Mouse (Mus musculus): ENCODE measurements around the gene Bcl2l10. TPM values are rescaled to one million over a fixed set of nuclear protein-coding genes. Genes with fewer than 3 reads are reported as not detected.
A peak's percentile ranks its signal among the peaks of the same experiment; 100 is the strongest.
"Not testable (repeated sequence)": the region's sequence is repeated elsewhere in the genome, so short reads cannot be mapped to it uniquely, and the experiment has no call there.

Gene Bcl2l10
- polyA plus RNA-seq, 1 experiment = 0.09 TPM

DNA sequence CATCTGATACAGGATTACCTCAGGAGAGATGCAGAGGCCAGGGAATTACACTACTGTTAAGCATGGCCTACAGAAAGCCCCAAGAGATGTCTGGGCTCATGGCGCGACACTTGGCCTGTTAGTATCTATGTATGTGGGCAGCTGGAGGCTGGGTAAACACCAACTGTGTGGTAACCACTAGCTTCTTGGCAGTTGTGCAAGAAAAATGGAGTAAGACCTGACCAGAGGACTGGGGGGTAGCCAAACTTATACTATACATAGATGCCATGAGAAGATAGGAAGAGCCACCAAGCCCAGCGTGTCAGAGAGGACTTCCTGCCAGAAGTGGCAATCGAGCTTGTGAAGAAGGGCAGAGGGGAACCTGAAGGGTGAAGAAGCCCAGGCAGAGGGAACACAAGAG lies 14.6 kb downstream of the Bcl2l10 start:
- no peak overlapping the region for H3K4me3 ChIP-seq (replicated peaks; ENCODE audit: extremely low read depth, low read depth, low read length)
- WGBS = 66% methylated on average over 4 of the region's 4 CpGs
- no peak for DNase-seq
- no peaks in the 10 kb centered on the region for H3K4me1 ChIP-seq (ENCODE audit: control insufficient read depth, insufficient read depth, low read length)
- TF ChIP-seq CTCF (IDR thresholded peaks at IDR 0.05; ENCODE audit: insufficient read depth, low read length) = no peak
- no peak for TF ChIP-seq POLR2A (IDR thresholded peaks at IDR 0.05; ENCODE audit: borderline replicate concordance, extremely low read depth, low read depth, low read length)

DNA sequence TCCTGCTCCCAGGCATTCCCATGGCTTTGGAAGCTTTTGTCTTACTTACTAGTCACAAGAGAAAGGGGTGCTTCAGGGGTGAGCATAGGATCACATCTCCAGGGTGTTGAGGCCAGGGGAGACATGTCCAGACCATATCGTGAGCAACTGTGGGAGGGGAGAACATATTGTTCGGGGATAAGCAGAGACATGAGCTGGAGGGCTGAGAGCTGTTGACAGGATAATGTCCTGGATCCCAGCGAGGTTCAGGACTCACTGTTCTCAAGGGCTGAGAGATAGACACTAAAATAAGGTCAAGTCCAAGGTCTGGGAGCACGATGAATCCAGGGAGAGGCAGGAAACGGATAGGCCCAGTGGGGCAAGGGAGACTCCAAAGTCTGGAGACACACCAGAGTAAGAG lies 15.4 kb downstream of the Bcl2l10 start:
- Histone ChIP-seq H3K4me1 (ENCODE audit: control insufficient read depth, insufficient read depth, low read length) (no peaks in the 10 kb centered on the region), H3K4me3 (replicated peaks; ENCODE audit: extremely low read depth, low read depth, low read length) (no peak overlapping the region)
- no peak for TF ChIP-seq CTCF (IDR thresholded peaks at IDR 0.05; ENCODE audit: insufficient read depth, low read length)
- no peak for TF ChIP-seq POLR2A (IDR thresholded peaks at IDR 0.05; ENCODE audit: borderline replicate concordance, extremely low read depth, low read depth, low read length)
- 81% methylated on average over 5 of the region's 5 CpGs for WGBS
- DNase-seq = no peak

DNA sequence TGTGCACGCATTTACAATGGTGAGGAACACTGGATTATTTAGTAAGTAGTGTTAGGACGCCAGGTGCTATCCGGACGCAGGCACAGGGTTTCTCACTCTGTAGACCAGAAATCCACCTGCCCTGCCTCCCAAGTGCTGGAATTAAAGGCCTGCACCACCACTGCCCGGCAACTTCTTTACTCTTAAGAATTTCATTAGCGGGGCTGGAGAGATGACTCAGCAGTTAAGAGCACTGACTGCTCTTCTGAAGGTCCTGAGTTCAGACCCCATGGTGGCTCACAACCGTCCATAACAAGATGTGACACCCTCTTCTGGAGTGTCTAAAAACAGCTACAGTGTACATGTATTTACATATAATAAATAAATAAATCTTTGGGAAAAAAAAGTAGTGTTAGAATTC lies 16.1 kb downstream of the Bcl2l10 start:
- H3K4me3 ChIP-seq (replicated peaks; ENCODE audit: extremely low read depth, low read depth, low read length); DNase-seq; H3K4me1 ChIP-seq (ENCODE audit: control insufficient read depth, insufficient read depth, low read length): not testable (repeated sequence)
- WGBS = 66% methylated on average over 7 of the region's 7 CpGs

DNA sequence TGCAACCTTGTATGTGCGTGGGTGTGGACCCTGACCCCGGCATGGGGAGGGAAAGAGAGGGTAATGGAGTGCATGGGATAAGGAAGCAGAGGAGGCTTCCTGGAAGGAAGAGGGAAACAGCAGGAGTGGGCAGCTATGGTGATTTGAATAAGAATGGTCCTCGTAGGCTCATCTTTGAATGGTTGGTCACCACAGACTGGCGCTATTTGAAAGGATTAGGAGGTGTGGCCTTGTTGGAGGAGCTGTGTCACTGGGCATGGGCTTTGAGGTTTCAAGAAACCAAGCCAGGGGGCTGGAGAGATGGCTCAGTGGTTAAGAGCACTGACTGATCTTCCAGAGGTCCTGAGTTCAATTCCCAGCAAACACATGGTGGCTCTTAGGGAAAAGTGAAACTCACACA lies 17.6 kb downstream of the Bcl2l10 start:
- Histone ChIP-seq H3K4me1 (ENCODE audit: control insufficient read depth, insufficient read depth, low read length) (no peaks in the 10 kb centered on the region), H3K4me3 (replicated peaks; ENCODE audit: extremely low read depth, low read depth, low read length) (no peak overlapping the region)
- no peak for TF ChIP-seq CTCF (IDR thresholded peaks at IDR 0.05; ENCODE audit: insufficient read depth, low read length)
- TF ChIP-seq POLR2A (IDR thresholded peaks at IDR 0.05; ENCODE audit: borderline replicate concordance, extremely low read depth, low read depth, low read length) = no peak
- 81% methylated on average over 4 of the region's 4 CpGs for WGBS
- no peak for DNase-seq

DNA sequence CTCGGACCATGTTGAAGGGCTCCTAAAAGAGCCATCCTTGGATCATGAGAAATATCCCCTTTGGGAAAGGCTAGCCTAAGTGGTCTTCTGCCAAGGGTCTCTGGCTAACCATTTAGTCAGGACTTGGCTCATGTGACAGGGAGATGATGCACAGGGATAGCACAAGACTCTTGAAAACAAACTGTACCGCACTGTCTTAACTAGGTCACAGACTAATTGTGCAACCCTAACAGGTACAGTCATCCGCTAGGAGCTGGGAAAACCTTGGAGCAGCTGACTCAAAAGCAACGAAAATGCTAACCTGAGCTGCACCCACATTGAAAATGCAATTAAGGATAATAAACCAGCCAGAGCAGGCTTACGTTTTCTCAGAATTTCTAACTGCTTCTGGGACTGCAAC lies 18.6 kb downstream of the Bcl2l10 start:
- WGBS = 62% methylated on average over 5 of the region's 5 CpGs
- no peak overlapping the region for H3K4me3 ChIP-seq (replicated peaks; ENCODE audit: extremely low read depth, low read depth, low read length)
- no peak for DNase-seq
- no peaks in the 10 kb centered on the region for H3K4me1 ChIP-seq (ENCODE audit: control insufficient read depth, insufficient read depth, low read length)
- TF ChIP-seq POLR2A (IDR thresholded peaks at IDR 0.05; ENCODE audit: borderline replicate concordance, extremely low read depth, low read depth, low read length) (no peak), CTCF (IDR thresholded peaks at IDR 0.05; ENCODE audit: insufficient read depth, low read length) (no peak)

DNA sequence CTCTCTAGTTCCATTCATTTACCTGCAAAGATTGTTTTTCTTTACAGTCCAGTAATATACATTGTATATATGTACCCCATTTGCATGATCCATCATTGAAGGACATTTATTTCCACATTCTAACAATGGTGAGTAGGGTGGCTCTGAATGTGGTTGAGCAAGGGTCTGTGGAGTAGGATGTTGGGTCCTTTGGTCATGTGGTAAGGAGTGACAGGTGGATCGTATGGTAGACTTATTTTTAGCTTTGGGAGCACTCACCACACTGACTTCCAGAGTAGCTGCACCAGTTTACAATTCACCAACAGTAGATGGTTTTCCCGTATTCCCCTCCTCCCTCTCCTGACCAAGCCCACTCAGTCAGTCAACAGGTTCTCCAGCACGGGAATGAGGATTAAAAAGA lies 21.2 kb downstream of the Bcl2l10 start:
- 70% methylated on average over 3 of the region's 3 CpGs for WGBS
- no peak overlapping the region for H3K4me3 ChIP-seq (replicated peaks; ENCODE audit: extremely low read depth, low read depth, low read length)
- no peak for DNase-seq
- H3K4me1 ChIP-seq (ENCODE audit: control insufficient read depth, insufficient read depth, low read length) = no peaks in the 10 kb centered on the region
- TF ChIP-seq CTCF (IDR thresholded peaks at IDR 0.05; ENCODE audit: insufficient read depth, low read length) (no peak), POLR2A (IDR thresholded peaks at IDR 0.05; ENCODE audit: borderline replicate concordance, extremely low read depth, low read depth, low read length) (no peak)

DNA sequence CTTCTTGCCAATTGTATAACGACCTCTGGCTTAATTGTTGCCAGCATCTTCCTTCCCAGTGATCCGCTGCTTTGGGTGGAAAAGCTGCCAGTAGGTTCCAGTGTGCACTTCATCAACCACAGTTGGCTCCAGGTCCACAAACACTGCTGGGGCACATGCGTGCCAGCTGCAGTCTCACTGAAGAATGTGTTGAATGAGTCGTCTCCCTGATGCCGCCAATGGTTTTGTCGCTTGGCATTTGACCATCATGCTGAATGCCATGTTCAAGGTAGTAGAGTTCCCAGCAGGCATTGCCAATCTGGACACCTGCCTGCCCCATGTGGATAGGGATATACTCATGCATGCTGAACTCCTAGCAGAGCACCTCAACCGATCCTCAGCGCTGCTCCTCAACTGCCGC lies 28.0 kb downstream of the Bcl2l10 start:
- 88% methylated on average over 9 of the region's 9 CpGs for WGBS
- DNase-seq = no peak
- TF ChIP-seq CTCF (IDR thresholded peaks at IDR 0.05; ENCODE audit: insufficient read depth, low read length) (no peak), POLR2A (IDR thresholded peaks at IDR 0.05; ENCODE audit: borderline replicate concordance, extremely low read depth, low read depth, low read length) (no peak)
- no peak overlapping the region for H3K4me3 ChIP-seq (replicated peaks; ENCODE audit: extremely low read depth, low read depth, low read length)
- H3K4me1 ChIP-seq (ENCODE audit: control insufficient read depth, insufficient read depth, low read length) = no peaks in the 10 kb centered on the region

DNA sequence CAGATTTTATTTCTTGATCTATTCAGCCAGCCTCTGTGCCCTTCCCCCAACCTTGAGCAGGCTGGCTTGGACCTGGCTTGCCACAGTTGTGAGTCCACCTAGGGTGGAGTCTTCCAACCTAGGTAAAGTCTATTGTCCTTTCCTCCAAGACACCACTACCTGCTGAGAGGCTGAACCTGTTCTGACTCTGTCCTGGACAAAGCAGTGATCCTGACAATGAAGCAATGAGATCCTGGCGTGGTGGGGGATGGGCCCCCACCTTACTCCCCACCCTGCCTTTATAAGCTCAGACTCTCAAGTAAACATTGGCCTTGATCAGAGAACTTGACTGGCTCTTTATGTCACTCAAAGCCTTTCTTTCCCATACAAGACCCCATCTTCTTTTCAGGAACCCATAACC lies 28.9 kb downstream of the Bcl2l10 start:
- no peaks in the 10 kb centered on the region for H3K4me1 ChIP-seq (ENCODE audit: control insufficient read depth, insufficient read depth, low read length)
- DNase-seq = no peak
- WGBS = 61% methylated on average over 1 of the region's 1 CpGs
- H3K4me3 ChIP-seq (replicated peaks; ENCODE audit: extremely low read depth, low read depth, low read length) = no peak overlapping the region
- TF ChIP-seq CTCF (IDR thresholded peaks at IDR 0.05; ENCODE audit: insufficient read depth, low read length) (no peak), POLR2A (IDR thresholded peaks at IDR 0.05; ENCODE audit: borderline replicate concordance, extremely low read depth, low read depth, low read length) (no peak)

DNA sequence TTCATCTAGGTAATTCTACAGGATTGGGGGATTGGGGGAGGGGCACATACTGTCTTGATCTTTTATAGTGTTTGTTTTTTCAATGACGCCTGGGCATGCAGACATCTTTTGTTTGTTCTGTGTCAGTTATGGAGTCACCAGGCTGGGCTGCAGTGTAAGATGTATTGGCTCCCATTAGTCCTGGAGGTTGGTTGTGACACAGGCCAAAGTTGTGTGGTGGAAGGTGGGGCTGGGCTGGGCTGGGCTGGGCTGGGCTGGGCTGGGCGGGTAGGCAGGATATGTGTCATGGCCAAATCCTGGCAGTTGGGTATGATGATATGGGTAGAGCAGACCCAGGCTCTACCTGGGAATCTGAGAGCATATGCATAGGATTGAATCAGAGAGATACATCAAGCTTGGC lies 31.2 kb downstream of the Bcl2l10 start:
- DNase-seq = no peak
- 61% methylated on average over 2 of the region's 2 CpGs for WGBS
- no peak overlapping the region for H3K4me3 ChIP-seq (replicated peaks; ENCODE audit: extremely low read depth, low read depth, low read length)
- TF ChIP-seq CTCF (IDR thresholded peaks at IDR 0.05; ENCODE audit: insufficient read depth, low read length) (no peak), POLR2A (IDR thresholded peaks at IDR 0.05; ENCODE audit: borderline replicate concordance, extremely low read depth, low read depth, low read length) (no peak)
- no peaks in the 10 kb centered on the region for H3K4me1 ChIP-seq (ENCODE audit: control insufficient read depth, insufficient read depth, low read length)

DNA sequence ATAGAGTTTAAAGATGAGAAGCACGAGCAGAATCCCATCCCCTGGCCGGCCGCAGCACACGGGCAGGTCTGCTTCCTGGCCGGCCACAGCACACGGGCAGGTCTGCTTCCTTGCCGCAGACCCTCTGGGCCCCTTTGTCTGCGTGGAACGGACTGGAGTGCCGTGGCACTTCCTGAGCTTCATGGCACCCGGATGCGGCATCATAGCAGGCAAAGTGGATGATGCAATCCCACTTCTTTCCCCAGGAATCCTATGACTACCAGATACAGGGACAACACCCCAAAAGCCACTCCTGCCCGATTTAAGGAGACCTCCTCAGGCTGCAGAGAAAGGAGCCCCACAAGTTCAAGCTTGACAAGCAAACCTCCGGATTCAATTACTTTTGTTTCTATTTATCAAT lies 35.3 kb downstream of the Bcl2l10 start:
- TF ChIP-seq CTCF (IDR thresholded peaks at IDR 0.05; ENCODE audit: insufficient read depth, low read length) (no peak), POLR2A (IDR thresholded peaks at IDR 0.05; ENCODE audit: borderline replicate concordance, extremely low read depth, low read depth, low read length) (no peak)
- Histone ChIP-seq H3K4me1 (ENCODE audit: control insufficient read depth, insufficient read depth, low read length) (no peaks in the 10 kb centered on the region), H3K4me3 (replicated peaks; ENCODE audit: extremely low read depth, low read depth, low read length) (no peak overlapping the region)
- DNase-seq = no peak
- 77% methylated on average over 14 of the region's 14 CpGs for WGBS

DNA sequence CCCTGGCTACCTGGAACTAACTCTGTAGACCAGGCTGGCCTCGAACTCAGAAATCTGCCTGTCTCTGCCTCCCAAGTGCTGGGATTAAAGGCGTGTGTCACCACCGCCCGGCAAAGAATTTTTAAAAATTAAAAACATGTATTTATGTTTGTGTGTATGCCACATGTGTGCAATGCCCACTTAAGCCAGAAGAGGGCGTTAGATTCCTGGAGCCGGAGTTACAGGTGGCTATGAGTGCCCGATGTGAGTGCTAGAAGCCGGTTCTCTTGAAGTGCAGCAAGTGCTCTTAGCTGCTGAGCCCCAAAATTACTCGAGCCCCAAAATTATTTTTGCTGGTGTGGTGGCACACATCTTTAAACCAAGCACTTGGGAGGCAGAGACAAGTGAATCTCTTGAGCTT lies 36.2 kb downstream of the Bcl2l10 start:
- H3K4me3 ChIP-seq (replicated peaks; ENCODE audit: extremely low read depth, low read depth, low read length) = no peak overlapping the region
- WGBS = 80% methylated on average over 9 of the region's 9 CpGs
- no peaks in the 10 kb centered on the region for H3K4me1 ChIP-seq (ENCODE audit: control insufficient read depth, insufficient read depth, low read length)
- TF ChIP-seq POLR2A (IDR thresholded peaks at IDR 0.05; ENCODE audit: borderline replicate concordance, extremely low read depth, low read depth, low read length) = no peak
- 0 out of 2 replicates have a peak, but pooled peaks have one; percentile 24 for TF ChIP-seq CTCF (IDR thresholded peaks at IDR 0.05; ENCODE audit: insufficient read depth, low read length)
- DNase-seq = no peak

All from lung, adult 2 months (tissue).